Mouse (Mus musculus): Measurements from ENCODE around the gene Serac1.

The Serac1 gene

GRCm38 (mm10) chr17:6005246-6005637 is 74.3 kb downstream of the Serac1 start:
- no peak for DNase-seq (ENCODE audit: low spot score in 2 of 2)

- DNase-seq (ENCODE audit: low spot score in 2 of 2): no peak
These were observed 75.9 kb downstream of the Serac1 start for GRCm38 (mm10) chr17:6003661-6004060.

GRCm38 (mm10) chr17:6002563-6002962 is 77.0 kb downstream of the Serac1 start:
- DNase-seq (ENCODE audit: low spot score in 2 of 2): no peak

GRCm38 (mm10) chr17:6001836-6002235 is 77.7 kb downstream of the Serac1 start:
- no peak for DNase-seq (ENCODE audit: low spot score in 2 of 2)

- DNase-seq (ENCODE audit: low spot score in 2 of 2): no peak
These were observed 78.2 kb downstream of the Serac1 start for GRCm38 (mm10) chr17:6001389-6001788.

- no peak for DNase-seq (ENCODE audit: low spot score in 2 of 2)
These were observed 78.6 kb downstream of the Serac1 start for GRCm38 (mm10) chr17:6000864-6001319.

GRCm38 (mm10) chr17:5999039-5999543 is 80.5 kb downstream of the Serac1 start:
- no peak for DNase-seq (ENCODE audit: low spot score in 2 of 2)

GRCm38 (mm10) chr17:5998235-5998500 is 81.4 kb downstream of the Serac1 start:
- no peak for DNase-seq (ENCODE audit: low spot score in 2 of 2)

- no peak for DNase-seq (ENCODE audit: low spot score in 2 of 2)
These were observed 81.9 kb downstream of the Serac1 start for GRCm38 (mm10) chr17:5997380-5998234.

- no peak for DNase-seq (ENCODE audit: low spot score in 2 of 2)
These were observed 83.0 kb downstream of the Serac1 start for GRCm38 (mm10) chr17:5996589-5996988.

- DNase-seq (ENCODE audit: low spot score in 2 of 2): peak in 1 of 2 experiments; percentile 66
These were observed 84.9 kb downstream of the Serac1 start for GRCm38 (mm10) chr17:5994606-5995005.

GRCm38 (mm10) chr17:5993581-5994260 is 85.8 kb downstream of the Serac1 start:
- DNase-seq (ENCODE audit: low spot score in 2 of 2): no peak

GRCm38 (mm10) chr17:5992866-5993580 is 86.5 kb downstream of the Serac1 start:
- DNase-seq (ENCODE audit: low spot score in 2 of 2): no peak
